20 mouse cellular contexts compared by ENCODE assay signal in genomic region chr13:34331399-34332186, GRCm38 (mm10). TPM values are rescaled to one million over a fixed set of nuclear protein-coding genes. Genes with fewer than 3 reads are reported as not detected.
DNase-seq lines count a peak whose midpoint lies in the region; ATAC-seq and TF ChIP-seq lines count a peak whose summit lies in the region.
"Had no signal": no experiment of that assay in that cellular context is flagged by ENCODE, and none has a peak within 500 bp of the region (broad histone marks: within the 10 kb centered on the region; RNA-seq: fewer than 3 reads in every experiment).

No protein-coding gene starts in this region.

- H3K4me2 ChIP-seq in lung, embryonic 14.5 days = 0 out of 2 replicates have a peak overlapping the region, but pooled peaks have one; percentile 33
- H3K4me2 ChIP-seq in liver, embryonic 11.5 days = peak overlapping the region; percentile 57
- peak overlapping the region; percentile 60 for H3K4me2 ChIP-seq in liver, postnatal 0 days (ENCODE audit: low read depth, low read length)
- H3K4me2 ChIP-seq: forebrain, embryonic 15.5 days; hindbrain, embryonic 12.5 days; kidney, embryonic 15.5 days had no signal

- H3K9me3 ChIP-seq in heart, embryonic 10.5 days = no peaks in the 10 kb centered on the region
- no peaks in the 10 kb centered on the region for H3K9me3 ChIP-seq in lung, embryonic 14.5 days (ENCODE audit: low read depth, low read length)
- no peaks in the 10 kb centered on the region for H3K9me3 ChIP-seq in liver, embryonic 11.5 days (ENCODE audit: control insufficient read depth, low read length)
- no peaks in the 10 kb centered on the region for H3K9me3 ChIP-seq in liver, postnatal 0 days (ENCODE audit: low read length)
- H3K9me3 ChIP-seq: forebrain, embryonic 15.5 days; hindbrain, embryonic 12.5 days; kidney, embryonic 15.5 days had no signal

- TF ChIP-seq EP300 in liver, postnatal 0 days (IDR thresholded peaks at IDR 0.05; ENCODE audit: low read depth) = no peak

- H3K4me3 ChIP-seq in heart, embryonic 10.5 days = no peak overlapping the region
- no peak overlapping the region for H3K4me3 ChIP-seq in lung, embryonic 14.5 days (ENCODE audit: low read depth, low read length)
- no peak overlapping the region for H3K4me3 ChIP-seq in liver, embryonic 11.5 days (ENCODE audit: low read depth, low read length)
- H3K4me3 ChIP-seq in liver, postnatal 0 days (ENCODE audit: low read depth, low read length) = no peak overlapping the region
- H3K4me3 ChIP-seq: forebrain, embryonic 15.5 days; hindbrain, embryonic 12.5 days; kidney, embryonic 15.5 days had no signal

- H3K36me3 ChIP-seq in heart, embryonic 10.5 days = no peaks in the 10 kb centered on the region
- H3K36me3 ChIP-seq in lung, embryonic 14.5 days (ENCODE audit: insufficient read depth) = no peaks in the 10 kb centered on the region
- no peaks in the 10 kb centered on the region for H3K36me3 ChIP-seq in liver, embryonic 11.5 days (ENCODE audit: control insufficient read depth, insufficient read depth, low read length)
- H3K36me3 ChIP-seq in liver, postnatal 0 days (replicated peaks; ENCODE audit: insufficient read depth, low read length) = peaks cover 19% of the 10 kb centered on the region
- H3K36me3 ChIP-seq: forebrain, embryonic 15.5 days; hindbrain, embryonic 12.5 days; kidney, embryonic 15.5 days had no signal

- no peak for DNase-seq in heart, embryonic 10.5 days (ENCODE audit: low spot score)
- no peak for DNase-seq in heart, postnatal 10 days
- no peak for DNase-seq in lung, embryonic 14.5 days
- no peak for DNase-seq in lung, postnatal 10 days
- no peak for DNase-seq in liver, embryonic 11.5 days (ENCODE audit: low spot score)
- DNase-seq in liver, postnatal 0 days = no peak
- no peak for DNase-seq in testis, postnatal 14 days (ENCODE audit: low spot score)
- DNase-seq: adrenal gland, adult 2 months; cerebellum, adult 11 months; cerebellum, postnatal 10 days; gastrocnemius, postnatal 10 days; heart, adult 11 months; kidney, adult 11 months; lung, adult 2 months; lung, postnatal 36 days; thymus, postnatal 25 days had no signal

- no peak for ATAC-seq in lung, embryonic 14.5 days (ENCODE audit: insufficient read depth)
- ATAC-seq in liver, embryonic 11.5 days (replicated peaks; ENCODE audit: low FRiP score) = no peak
- ATAC-seq in liver, postnatal 0 days = no peak
- ATAC-seq: forebrain, embryonic 15.5 days; Patski had no signal

- intact Hi-C loops in heart, postnatal 10 days (cut with DNase I) = no loop called here

- 85% methylated on average over 7 of the region's 7 CpGs for WGBS in heart, embryonic 10.5 days
- 85% methylated on average over 7 of the region's 7 CpGs for WGBS in lung, embryonic 14.5 days
- 83% methylated on average over 7 of the region's 7 CpGs for WGBS in liver, embryonic 11.5 days
- WGBS in liver, postnatal 0 days (ENCODE audit: insufficient replicate concordance) = 84% methylated on average over 7 of the region's 7 CpGs

- H3K27me3 ChIP-seq in heart, embryonic 10.5 days (ENCODE audit: insufficient read depth, poor library complexity, severe bottlenecking) = no peaks in the 10 kb centered on the region
- H3K27me3 ChIP-seq in lung, embryonic 14.5 days (ENCODE audit: insufficient read depth, low read length) = no peaks in the 10 kb centered on the region
- no peaks in the 10 kb centered on the region for H3K27me3 ChIP-seq in liver, embryonic 11.5 days (replicated peaks; ENCODE audit: control insufficient read depth, insufficient read depth, low read length)
- no peaks in the 10 kb centered on the region for H3K27me3 ChIP-seq in liver, postnatal 0 days (ENCODE audit: insufficient read depth, low read length)
- H3K27me3 ChIP-seq: forebrain, embryonic 15.5 days; hindbrain, embryonic 12.5 days; kidney, embryonic 15.5 days; Patski had no signal

- H3K4me1 ChIP-seq in heart, embryonic 10.5 days = peaks cover 22% of the 10 kb centered on the region
- H3K4me1 ChIP-seq in lung, embryonic 14.5 days (ENCODE audit: insufficient read depth) = no peaks in the 10 kb centered on the region
- peaks cover 76% of the 10 kb centered on the region for H3K4me1 ChIP-seq in liver, embryonic 11.5 days (replicated peaks; ENCODE audit: control insufficient read depth, insufficient read depth, low read length)
- peaks cover 91% of the 10 kb centered on the region for H3K4me1 ChIP-seq in liver, postnatal 0 days (ENCODE audit: insufficient read depth)
- H3K4me1 ChIP-seq: forebrain, embryonic 15.5 days; kidney, embryonic 15.5 days had no signal

- no peak for TF ChIP-seq CTCF in lung, embryonic 14.5 days (IDR thresholded peaks at IDR 0.05; ENCODE audit: low read depth)
- TF ChIP-seq CTCF in liver, postnatal 0 days (IDR thresholded peaks at IDR 0.05; ENCODE audit: low read depth) = no peak

- H3K27ac ChIP-seq in heart, embryonic 10.5 days = peak overlapping the region; percentile 60
- H3K27ac ChIP-seq in lung, embryonic 14.5 days (ENCODE audit: low read depth) = no peak overlapping the region
- H3K27ac ChIP-seq in liver, embryonic 11.5 days (ENCODE audit: low read depth, low read length) = peak overlapping the region; percentile 85
- H3K27ac ChIP-seq in liver, postnatal 0 days (ENCODE audit: low read depth) = peak overlapping the region; percentile 92
- H3K27ac ChIP-seq: forebrain, embryonic 15.5 days; hindbrain, embryonic 12.5 days; kidney, embryonic 15.5 days had no signal

- no peak overlapping the region for H3K9ac ChIP-seq in lung, embryonic 14.5 days
- no peak overlapping the region; the same call in 1 of the 2 replicates for H3K9ac ChIP-seq in liver, embryonic 11.5 days (ENCODE audit: low read depth, low read length)
- H3K9ac ChIP-seq in liver, postnatal 0 days (replicated peaks) = peak overlapping the region; percentile 50
- H3K9ac ChIP-seq: forebrain, embryonic 15.5 days; hindbrain, embryonic 12.5 days; kidney, embryonic 15.5 days had no signal

RNA-seq across cellular contexts. Expression of gene Slc22a23, which starts 13.4 kb away (rescaled TPM):
- 5.1 TPM in 2 replicates for polyA plus RNA-seq in heart, embryonic 10.5 days (2016; fragmentation: Nextera tagmentation; extraction: Ambion mirVana)
- total RNA-seq in heart, postnatal 10 days (2021) = 1 to 10 TPM; 7.1 to 7.3 TPM
- 6.7 and 7.5 TPM in 2 replicates for polyA plus RNA-seq in lung, embryonic 14.5 days (2014; fragmentation: Nextera tagmentation; extraction: Ambion mirVana)
- 11.0 and 11.6 TPM in 2 replicates for polyA plus RNA-seq in liver, embryonic 11.5 days (2014; fragmentation: Nextera tagmentation; extraction: Ambion mirVana)
- 6.6 and 7.0 TPM in 2 replicates for polyA plus RNA-seq in liver, postnatal 0 days (2015; fragmentation: Nextera tagmentation; extraction: Ambion mirVana)
